10 mouse cellular contexts compared by ENCODE assay signal in the genomic region with DNA sequence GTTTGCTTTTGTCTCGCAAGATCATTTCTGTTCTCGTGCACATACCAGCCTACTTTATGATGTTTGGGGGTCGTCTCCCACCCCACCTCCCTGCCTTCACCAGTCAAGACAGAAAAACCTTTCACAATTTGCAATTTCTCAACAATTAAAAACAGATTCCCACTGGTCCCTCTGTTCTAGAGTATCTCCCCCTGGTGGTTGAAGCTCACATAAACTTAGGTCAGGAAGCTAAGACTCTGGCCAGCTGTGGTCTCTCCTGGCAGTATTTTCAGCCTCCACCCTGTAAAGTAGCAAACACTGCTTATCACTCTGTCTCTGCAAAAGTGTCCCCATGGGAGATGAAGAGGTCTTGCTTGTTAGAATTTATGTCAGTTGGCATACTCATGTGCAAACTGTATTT. TPM values are rescaled to one million over a fixed set of nuclear protein-coding genes. Genes with fewer than 3 reads are reported as not detected.
DNase-seq lines count a peak whose midpoint lies in the region; ATAC-seq and TF ChIP-seq lines count a peak whose summit lies in the region.
"Had no signal": no experiment of that assay in that cellular context is flagged by ENCODE, and none has a peak within 500 bp of the region (broad histone marks: within the 10 kb centered on the region; RNA-seq: fewer than 3 reads in every experiment).

No protein-coding gene starts in this region.

- H3K4me3 ChIP-seq in hindbrain, embryonic 11.5 days (ENCODE audit: low read depth, low read length) = no peak overlapping the region
- H3K4me3 ChIP-seq in hindbrain, embryonic 10.5 days = no peak overlapping the region
- no peak overlapping the region for H3K4me3 ChIP-seq in E14TG2a.4 (replicated peaks; ENCODE audit: low read length)
- H3K4me3 ChIP-seq in embryonic facial prominence, embryonic 10.5 days = no peak overlapping the region
- H3K4me3 ChIP-seq in kidney, postnatal 0 days (replicated peaks; ENCODE audit: low read depth, low read length) = no peak overlapping the region
- no peak overlapping the region for H3K4me3 ChIP-seq in midbrain, embryonic 15.5 days
- H3K4me3 ChIP-seq: limb, embryonic 15.5 days had no signal

- WGBS in hindbrain, embryonic 11.5 days = 57% methylated on average over 3 of the region's 3 CpGs
- WGBS in hindbrain, embryonic 10.5 days = 65% methylated on average over 3 of the region's 3 CpGs
- WGBS in embryonic facial prominence, embryonic 10.5 days = 51% methylated on average over 3 of the region's 3 CpGs
- WGBS in kidney, postnatal 0 days = 63% methylated on average over 3 of the region's 3 CpGs
- 67% methylated on average over 3 of the region's 3 CpGs for WGBS in midbrain, embryonic 15.5 days

- no peak for ATAC-seq in hindbrain, embryonic 11.5 days (ENCODE audit: low FRiP score)
- no peak for ATAC-seq in kidney, postnatal 0 days (replicated peaks; ENCODE audit: low FRiP score, low read depth)
- ATAC-seq in midbrain, embryonic 15.5 days (replicated peaks) = no peak

- H3K36me3 ChIP-seq in hindbrain, embryonic 11.5 days (ENCODE audit: control insufficient read depth, insufficient read depth, low read length) = no peaks in the 10 kb centered on the region
- no peaks in the 10 kb centered on the region for H3K36me3 ChIP-seq in hindbrain, embryonic 10.5 days
- peaks cover 14% of the 10 kb centered on the region for H3K36me3 ChIP-seq in E14TG2a.4 (ENCODE audit: insufficient read depth, low read length)
- H3K36me3 ChIP-seq in embryonic facial prominence, embryonic 10.5 days (replicated peaks) = no peaks in the 10 kb centered on the region
- H3K36me3 ChIP-seq in kidney, postnatal 0 days (ENCODE audit: insufficient read depth, low read length) = 0 out of 2 replicates have a peak, but pooled peaks cover 7% of the 10 kb centered on the region
- peaks cover 25% of the 10 kb centered on the region for H3K36me3 ChIP-seq in midbrain, embryonic 15.5 days (replicated peaks)
- H3K36me3 ChIP-seq: limb, embryonic 15.5 days had no signal

- no peaks in the 10 kb centered on the region for H3K4me1 ChIP-seq in hindbrain, embryonic 11.5 days (replicated peaks; ENCODE audit: control insufficient read depth, insufficient read depth, low read length)
- H3K4me1 ChIP-seq in hindbrain, embryonic 10.5 days (replicated peaks) = no peaks in the 10 kb centered on the region
- no peaks in the 10 kb centered on the region for H3K4me1 ChIP-seq in E14TG2a.4 (replicated peaks; ENCODE audit: low read depth, low read length)
- H3K4me1 ChIP-seq in embryonic facial prominence, embryonic 10.5 days = no peaks in the 10 kb centered on the region
- H3K4me1 ChIP-seq in kidney, postnatal 0 days (replicated peaks; ENCODE audit: insufficient read depth, low read length) = no peaks in the 10 kb centered on the region; the same call in 1 of the 2 replicates
- no peaks in the 10 kb centered on the region for H3K4me1 ChIP-seq in midbrain, embryonic 15.5 days
- H3K4me1 ChIP-seq: limb, embryonic 15.5 days had no signal

- peak; percentile 55 for DNase-seq in hindbrain, embryonic 11.5 days (ENCODE audit: low spot score)
- no peak for DNase-seq in hindbrain, embryonic 10.5 days (ENCODE audit: low spot score)
- DNase-seq in embryonic facial prominence, embryonic 10.5 days (ENCODE audit: low spot score) = peak; percentile 19
- DNase-seq in kidney, postnatal 0 days (ENCODE audit: low spot score) = peak; percentile 93
- peak; percentile 28 for DNase-seq in thymus, postnatal 14 days
- no peak for DNase-seq in cerebellum, adult 11-12 months

- no peaks in the 10 kb centered on the region for H3K27me3 ChIP-seq in hindbrain, embryonic 11.5 days (ENCODE audit: control insufficient read depth, insufficient read depth, low read length)
- H3K27me3 ChIP-seq in hindbrain, embryonic 10.5 days (ENCODE audit: insufficient read depth, poor library complexity, severe bottlenecking) = no peaks in the 10 kb centered on the region
- H3K27me3 ChIP-seq in E14TG2a.4 (ENCODE audit: insufficient read depth, low read length) = no peaks in the 10 kb centered on the region
- H3K27me3 ChIP-seq in embryonic facial prominence, embryonic 10.5 days (replicated peaks; ENCODE audit: low read depth, poor library complexity, severe bottlenecking) = no peaks in the 10 kb centered on the region
- no peaks in the 10 kb centered on the region for H3K27me3 ChIP-seq in kidney, postnatal 0 days (ENCODE audit: insufficient read depth, low read length)
- H3K27me3 ChIP-seq in midbrain, embryonic 15.5 days (replicated peaks) = no peaks in the 10 kb centered on the region
- H3K27me3 ChIP-seq: limb, embryonic 15.5 days had no signal

- no peak overlapping the region for H3K27ac ChIP-seq in hindbrain, embryonic 11.5 days (ENCODE audit: low read depth, low read length)
- no peak overlapping the region for H3K27ac ChIP-seq in hindbrain, embryonic 10.5 days
- H3K27ac ChIP-seq in embryonic facial prominence, embryonic 10.5 days (replicated peaks) = no peak overlapping the region
- no peak overlapping the region for H3K27ac ChIP-seq in kidney, postnatal 0 days
- H3K27ac ChIP-seq in midbrain, embryonic 15.5 days = no peak overlapping the region
- H3K27ac ChIP-seq: limb, embryonic 15.5 days had no signal

- no peaks in the 10 kb centered on the region for H3K9me3 ChIP-seq in hindbrain, embryonic 11.5 days (ENCODE audit: control insufficient read depth, low read length)
- H3K9me3 ChIP-seq in hindbrain, embryonic 10.5 days = no peaks in the 10 kb centered on the region
- no peaks in the 10 kb centered on the region for H3K9me3 ChIP-seq in E14TG2a.4 (ENCODE audit: low read length)
- H3K9me3 ChIP-seq in embryonic facial prominence, embryonic 10.5 days = no peaks in the 10 kb centered on the region
- H3K9me3 ChIP-seq in kidney, postnatal 0 days (replicated peaks; ENCODE audit: low read length) = no peaks in the 10 kb centered on the region
- H3K9me3 ChIP-seq in midbrain, embryonic 15.5 days = no peaks in the 10 kb centered on the region
- H3K9me3 ChIP-seq: limb, embryonic 15.5 days had no signal

- H3K4me2 ChIP-seq in hindbrain, embryonic 11.5 days (replicated peaks; ENCODE audit: low read depth, low read length) = no peak overlapping the region
- no peak overlapping the region for H3K4me2 ChIP-seq in kidney, postnatal 0 days (ENCODE audit: low read length)
- H3K4me2 ChIP-seq in midbrain, embryonic 15.5 days = no peak overlapping the region
- H3K4me2 ChIP-seq: limb, embryonic 15.5 days had no signal

- no peak overlapping the region for H3K9ac ChIP-seq in hindbrain, embryonic 11.5 days (ENCODE audit: low read depth, low read length)
- no peak overlapping the region for H3K9ac ChIP-seq in kidney, postnatal 0 days (ENCODE audit: low read depth, low read length)
- no peak overlapping the region for H3K9ac ChIP-seq in midbrain, embryonic 15.5 days
- H3K9ac ChIP-seq: limb, embryonic 15.5 days had no signal

- peak; percentile 70 for TF ChIP-seq CTCF in E14TG2a.4 (conservative IDR thresholded peaks at IDR 0.05; ENCODE audit: low read length)
- peak; percentile 76 for TF ChIP-seq CTCF in kidney, postnatal 0 days (IDR thresholded peaks at IDR 0.05; ENCODE audit: low read depth)

RNA-seq across cellular contexts. Expression of a gene that starts 32.8 kb away (rescaled TPM):
- not detected in 2 replicates for polyA plus RNA-seq in hindbrain, embryonic 11.5 days (2014; fragmentation: Nextera tagmentation; extraction: Ambion mirVana)
- polyA plus RNA-seq in hindbrain, embryonic 10.5 days (2016; fragmentation: Nextera tagmentation; extraction: Ambion mirVana) = not detected in 2 replicates
- not detected in 2 replicates for polyA plus RNA-seq in embryonic facial prominence, embryonic 10.5 days (2016; fragmentation: Nextera tagmentation; extraction: Ambion mirVana)
- not detected in 2 replicates for polyA plus RNA-seq in kidney, postnatal 0 days (2015; fragmentation: Nextera tagmentation; extraction: Ambion mirVana)
- polyA plus RNA-seq in midbrain, embryonic 15.5 days (2015; fragmentation: Nextera tagmentation; extraction: Ambion mirVana) = not detected in 2 replicates
- polyA plus RNA-seq: limb, embryonic 15.5 days; stomach, embryonic 16.5 days had no signal

RNA-seq across cellular contexts. Expression of a gene that starts 37.2 kb away (rescaled TPM):
- polyA plus RNA-seq in hindbrain, embryonic 11.5 days (2014; fragmentation: Nextera tagmentation; extraction: Ambion mirVana) = 22.6 and 25.8 TPM in 2 replicates
- 21.1 and 38.8 TPM in 2 replicates for polyA plus RNA-seq in hindbrain, embryonic 10.5 days (2016; fragmentation: Nextera tagmentation; extraction: Ambion mirVana)
- 40.8 and 42.5 TPM in 2 replicates for polyA plus RNA-seq in embryonic facial prominence, embryonic 10.5 days (2016; fragmentation: Nextera tagmentation; extraction: Ambion mirVana)
- polyA plus RNA-seq in kidney, postnatal 0 days (2015; fragmentation: Nextera tagmentation; extraction: Ambion mirVana) = 12.7 and 13.6 TPM in 2 replicates
- polyA plus RNA-seq in midbrain, embryonic 15.5 days (2015; fragmentation: Nextera tagmentation; extraction: Ambion mirVana) = 11.9 and 14.5 TPM in 2 replicates

Comparison
In these comparisons a context has a peak if more than half of its experiments do, and no peak if none do; other contexts are left out.
1. DNase-seq: peak in hindbrain, embryonic 11.5 days (single experiment), embryonic facial prominence, embryonic 10.5 days (single experiment), kidney, postnatal 0 days (single experiment) and thymus, postnatal 14 days (single experiment); none in hindbrain, embryonic 10.5 days (single experiment) and cerebellum, adult 11-12 months (single experiment).